Mouse (Mus musculus) mouse trophoblast stem cell (cell line): ENCODE results near the gene Fam241a.

Source experiments
- in situ Hi-C, 2 experiments: fragments of 300-500 bp; cut with MseI, MboI; formaldehyde crosslinking; loops; 2 replicates in 1 of 2; 3 replicates in 1 of 2; pipeline ENCODE4 v1.15.1; 2025

The Fam241a gene

DNA sequence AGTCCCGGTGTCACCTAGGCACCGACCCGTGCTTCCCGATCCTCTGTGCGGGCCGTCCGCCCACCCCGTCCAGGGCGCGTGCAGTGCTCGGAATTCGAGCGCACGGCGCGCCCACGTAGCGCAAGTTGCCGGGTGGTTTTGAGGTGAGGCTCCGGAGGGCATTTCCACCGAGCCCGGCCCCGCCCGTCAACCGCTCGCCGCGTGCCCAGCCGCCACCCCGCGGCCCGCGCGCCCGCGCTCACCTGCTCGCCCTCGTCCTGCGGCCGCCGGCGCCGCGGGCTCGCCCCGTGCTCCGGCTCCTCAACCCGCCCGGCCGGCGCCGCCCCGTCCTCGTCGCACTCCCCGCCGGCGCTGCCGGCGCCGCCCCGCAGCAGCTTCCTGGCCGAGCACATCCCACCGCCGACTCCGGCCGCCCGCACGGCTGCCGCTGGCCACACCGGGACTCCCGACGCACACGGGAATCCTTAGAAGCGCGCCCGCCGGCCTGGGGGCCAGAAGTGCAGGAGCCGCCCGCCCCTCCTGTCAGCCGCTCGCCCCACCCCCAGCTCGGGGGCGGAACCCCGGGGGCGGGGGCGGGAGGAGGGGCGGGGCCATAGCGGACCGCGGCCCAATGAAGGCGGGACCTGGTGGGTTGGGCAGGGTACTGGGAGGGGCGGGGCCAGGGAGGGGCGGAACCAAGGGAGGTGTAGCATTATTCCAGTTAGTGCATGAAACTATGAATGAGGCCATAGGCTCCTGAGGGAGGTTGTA lies at the start of gene Fam241a:
Gene Fam241a (minus strand): TSS at position 533 of the 750 bp plus-strand sequence.
- in situ Hi-C loops = no loop called here

DNA sequence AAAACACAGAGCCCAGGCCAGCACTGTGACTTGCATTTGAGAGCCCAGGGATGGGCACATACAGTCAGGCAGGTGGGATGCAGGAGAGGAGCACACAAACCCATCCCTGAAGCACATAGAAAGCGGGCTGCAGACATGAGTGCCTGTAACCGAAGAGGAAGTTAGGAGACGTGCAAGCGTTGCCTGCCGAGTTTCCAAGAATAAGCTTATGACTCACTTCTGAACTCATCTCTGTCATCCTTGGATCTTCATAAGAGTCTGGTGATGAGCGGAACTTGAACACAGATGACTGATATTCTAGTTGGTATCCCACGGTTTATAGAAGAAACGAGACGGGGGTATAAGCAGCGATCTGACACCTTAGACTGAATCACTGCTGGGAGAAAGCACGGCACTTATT lies 36.3 kb upstream of the Fam241a start:
- in situ Hi-C loops = loop anchor here (25.0 kb wide), 1 partner anchor 295 kb away; the partner anchor contains the start of gene Neurog2 (in 2 of the 2)

GRCm38 (mm10) chr3:127930326-127931012 lies 34.3 kb upstream of the Fam241a start:
- in situ Hi-C loops = loop anchor here (25.0 kb wide), 1 partner anchor 293 kb away; the partner anchor contains the start of gene Neurog2 (in 2 of the 2)

GRCm38 (mm10) chr3:127929921-127930320 lies 33.8 kb upstream of the Fam241a start:
- in situ Hi-C loops = loop anchor here (25.0 kb wide), 1 partner anchor 293 kb away; the partner anchor contains the start of gene Neurog2 (in 2 of the 2)

- in situ Hi-C loops = loop anchor here (25.0 kb wide), 1 partner anchor 289 kb away; the partner anchor contains the start of gene Neurog2 (in 2 of the 2)
These were observed 30.6 kb upstream of the Fam241a start for GRCm38 (mm10) chr3:127926635-127927183.

DNA sequence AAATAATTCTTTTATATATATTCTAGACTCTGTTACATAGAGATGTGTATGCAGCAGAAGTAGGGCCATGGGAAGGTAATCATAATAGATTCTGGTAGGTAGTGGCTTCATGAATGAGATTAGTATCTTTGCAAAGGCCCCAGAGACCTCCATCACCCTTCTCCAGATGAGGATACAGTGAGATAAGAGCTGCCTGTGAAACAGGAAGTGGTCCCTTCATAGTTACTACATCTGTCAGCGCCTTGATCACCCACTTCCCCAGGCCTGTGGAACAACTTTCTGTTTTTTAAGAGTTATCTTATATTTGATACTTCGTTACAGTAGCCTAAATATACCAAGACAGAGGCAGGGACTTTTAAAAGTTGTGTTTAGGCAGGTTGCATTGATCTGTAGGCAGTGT lies 28.3 kb upstream of the Fam241a start:
- in situ Hi-C loops = no loop called here

DNA sequence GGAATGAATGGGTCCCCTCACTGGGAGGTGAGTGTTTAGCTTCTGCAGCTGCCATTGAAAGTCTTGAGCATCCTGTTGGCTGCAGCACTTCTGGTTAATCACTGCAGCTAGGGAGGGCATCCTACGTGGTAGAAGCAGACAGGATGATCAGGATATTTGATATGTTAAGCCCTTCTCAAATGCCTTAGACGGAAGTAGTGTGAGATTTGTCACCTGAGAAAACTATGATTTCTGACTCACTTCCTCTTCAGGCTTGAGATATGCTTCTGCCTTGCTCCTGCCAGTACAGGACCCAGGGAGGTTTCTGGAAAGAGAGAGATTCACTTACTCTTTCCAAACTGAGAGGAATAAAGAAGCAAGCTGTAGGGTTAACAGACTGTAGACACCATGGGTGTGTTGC lies 27.1 kb upstream of the Fam241a start:
- in situ Hi-C loops = no loop called here

- in situ Hi-C loops = no loop called here
These were observed 26.0 kb upstream of the Fam241a start for GRCm38 (mm10) chr3:127922125-127922524.

GRCm38 (mm10) chr3:127917999-127918661 lies 22.0 kb upstream of the Fam241a start:
- in situ Hi-C loops = no loop called here

- in situ Hi-C loops = no loop called here
These were observed 21.4 kb upstream of the Fam241a start for GRCm38 (mm10) chr3:127917549-127917948.

GRCm38 (mm10) chr3:127915656-127916334 lies 19.7 kb upstream of the Fam241a start:
- in situ Hi-C loops = no loop called here

DNA sequence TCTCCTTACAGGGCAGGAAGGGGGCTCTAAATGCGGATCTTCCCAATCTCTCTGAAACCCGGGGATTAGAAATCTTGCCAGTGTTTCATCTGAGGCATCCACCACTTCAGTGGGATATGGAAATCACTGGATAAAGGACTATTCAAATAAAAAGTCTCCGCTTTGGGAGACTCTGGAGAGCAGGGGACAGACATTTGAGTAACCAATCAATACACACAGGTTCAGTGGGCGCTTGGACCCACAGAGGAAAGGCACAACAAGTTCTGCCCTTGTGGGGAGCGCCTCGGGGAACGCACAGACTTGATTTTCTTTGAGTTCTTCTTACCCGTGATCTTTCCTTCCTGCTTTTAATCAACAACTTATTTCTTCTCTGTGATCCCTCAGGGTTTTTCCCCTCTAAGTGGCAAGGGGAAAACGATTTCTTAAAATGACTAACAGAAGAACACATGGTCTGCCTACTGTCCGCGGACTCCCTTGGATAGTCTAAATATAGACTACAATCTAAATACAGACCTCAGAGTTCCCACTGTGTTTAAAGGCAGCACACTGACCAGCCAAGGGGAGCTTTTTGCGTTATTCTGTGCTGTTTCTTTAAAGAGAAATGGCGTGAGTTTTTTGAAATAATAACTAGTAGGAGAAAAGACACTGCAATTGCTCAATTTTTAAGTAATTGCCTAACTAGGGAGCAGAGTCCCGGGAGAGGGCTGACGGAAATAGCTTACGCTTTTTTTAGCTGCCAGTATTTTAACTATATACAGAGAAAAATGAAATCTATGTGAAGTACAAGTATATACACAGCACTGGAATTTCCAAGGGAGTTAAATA lies 18.0 kb upstream of the Fam241a start:
- in situ Hi-C loops = no loop called here

- in situ Hi-C loops = no loop called here
These were observed 13.8 kb upstream of the Fam241a start for GRCm38 (mm10) chr3:127909941-127910340.

DNA sequence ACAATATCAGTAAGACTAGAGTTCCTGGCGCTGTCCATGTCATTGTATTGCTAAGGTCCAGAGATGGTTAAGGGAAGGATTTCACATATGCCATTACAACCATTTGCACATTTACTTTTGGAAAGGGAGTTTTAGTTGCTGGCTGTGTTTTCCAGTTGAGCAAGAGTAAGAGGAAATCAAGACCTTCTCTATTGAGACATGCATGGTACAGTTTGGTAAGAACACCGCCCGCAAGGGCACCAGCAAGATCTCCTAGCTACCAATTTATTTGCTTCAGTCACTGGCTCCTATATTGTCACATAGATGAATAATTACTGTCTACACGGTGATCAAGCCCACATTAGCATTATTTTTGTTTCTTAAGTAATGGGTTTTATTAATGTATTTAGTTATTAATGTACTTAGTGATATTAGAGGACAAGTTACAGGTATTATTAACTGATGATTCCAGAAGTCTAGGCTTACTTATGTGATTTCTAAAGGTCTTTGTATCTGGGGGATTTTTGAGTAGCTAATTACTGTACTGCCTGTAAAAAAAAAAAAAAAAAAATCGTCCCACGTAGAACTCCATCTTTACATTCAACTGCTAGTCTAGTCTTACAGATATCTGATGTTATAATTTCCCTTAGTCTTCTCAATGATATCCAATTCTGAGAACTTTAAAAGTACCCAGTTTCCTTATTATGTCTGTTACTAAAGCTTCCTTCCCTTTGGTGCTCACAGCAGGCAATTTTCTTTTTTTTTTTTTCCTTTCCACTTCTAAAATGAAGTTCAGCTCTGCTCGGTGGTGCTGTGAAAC lies 944 bp downstream of the Fam241a start:
- in situ Hi-C loops = no loop called here

DNA sequence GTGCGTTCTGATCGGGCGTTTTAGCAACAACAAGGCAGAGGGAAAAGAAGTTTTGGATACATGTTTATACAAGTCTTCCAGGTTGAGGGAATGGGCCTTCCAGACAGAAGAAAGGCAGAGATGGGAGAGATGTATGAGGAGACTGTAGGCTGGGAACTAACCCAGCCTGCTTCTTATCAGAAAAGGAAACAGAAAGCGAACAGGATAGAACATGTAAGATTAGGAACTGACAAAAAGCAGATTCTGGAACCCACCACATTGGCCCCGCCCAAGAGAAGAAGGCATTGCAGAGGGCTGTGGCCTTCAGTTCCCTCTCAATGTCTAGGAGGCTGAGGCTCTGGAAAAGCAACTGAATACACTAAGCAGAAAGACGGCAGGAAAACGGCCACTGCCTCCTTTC lies 2.2 kb downstream of the Fam241a start:
- in situ Hi-C loops = no loop called here

DNA sequence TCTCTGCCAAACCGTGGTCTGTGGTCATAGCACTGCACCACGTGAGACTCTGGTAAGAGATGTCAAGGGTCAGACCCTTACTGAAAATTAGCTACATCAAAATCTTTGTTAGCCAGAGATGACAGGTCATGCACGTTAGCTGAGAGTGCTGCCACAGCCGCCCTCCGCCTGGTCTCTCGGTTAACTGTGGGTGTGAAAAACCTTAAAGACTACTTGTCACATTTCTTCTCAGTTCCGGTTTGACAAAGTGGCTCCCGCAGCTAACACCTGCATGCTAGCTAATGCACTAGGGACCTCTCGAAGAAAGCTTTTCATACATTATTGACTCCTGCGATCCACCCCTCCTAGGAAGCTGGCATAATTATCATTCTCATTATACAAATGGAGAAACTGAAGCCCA lies 4.2 kb downstream of the Fam241a start:
- in situ Hi-C loops = no loop called here

GRCm38 (mm10) chr3:127890008-127890407 lies 6.1 kb downstream of the Fam241a start:
- in situ Hi-C loops = no loop called here

- in situ Hi-C loops = no loop called here
These were observed 6.6 kb downstream of the Fam241a start for GRCm38 (mm10) chr3:127889570-127889969.

GRCm38 (mm10) chr3:127881684-127882083 lies 14.4 kb downstream of the Fam241a start:
- in situ Hi-C loops = no loop called here

DNA sequence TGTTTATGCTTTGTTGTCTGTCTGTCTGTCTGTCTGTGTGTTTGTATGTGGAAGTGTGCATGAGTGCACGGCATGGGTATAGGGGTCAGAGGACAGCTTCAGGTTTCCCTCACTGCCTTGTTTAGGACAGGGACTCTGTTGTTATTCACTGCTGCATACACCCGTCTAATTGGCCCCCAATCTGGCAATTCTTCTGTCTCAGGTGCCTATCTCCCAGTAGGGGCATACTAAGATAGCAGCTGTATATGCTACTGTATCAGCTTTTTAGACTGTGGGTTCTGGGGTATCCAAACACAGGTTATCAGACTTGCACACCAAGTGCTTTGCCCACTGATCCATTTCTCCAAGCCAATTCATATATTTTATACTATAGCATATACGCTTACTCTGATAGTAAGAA lies 16.2 kb downstream of the Fam241a start:
- in situ Hi-C loops = no loop called here
